9 mouse cellular contexts compared by ENCODE assay signal in the genomic region with DNA sequence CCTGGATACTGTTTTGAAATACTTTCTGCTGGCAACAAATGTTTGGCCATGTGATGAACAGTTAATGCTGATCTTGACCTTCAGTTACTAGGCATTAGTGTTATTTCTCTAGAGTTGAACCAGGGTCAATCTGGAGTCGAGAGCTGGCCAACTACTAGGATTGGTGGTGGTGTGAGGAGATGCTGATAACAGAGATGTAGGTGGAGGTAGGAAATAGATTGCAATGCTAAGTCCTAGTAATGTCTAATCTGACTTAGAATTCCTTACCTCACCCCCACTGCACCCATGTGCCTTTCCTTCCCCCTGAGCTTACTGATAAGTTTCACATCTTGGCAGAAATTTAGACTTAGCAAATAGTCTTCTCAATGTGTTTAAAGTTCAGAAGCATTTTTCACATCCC.
"Had no signal": no experiment of that assay in that cellular context is flagged by ENCODE, and none has a peak within 500 bp of the region (broad histone marks: within the 10 kb centered on the region; RNA-seq: fewer than 3 reads in every experiment).

No protein-coding gene starts in this region.

- DNase-seq: kidney, adult 18-20 months; kidney, postnatal 10 days; kidney, postnatal 4 days; lung, embryonic 14.5 days; lung, postnatal 4 days; retina, postnatal 1 day had no signal

- ATAC-seq: intestine, embryonic 15.5 days; liver, embryonic 12.5 days; midbrain, embryonic 15.5 days had no signal
